Mouse (Mus musculus): ENCODE data around the gene Nfic. TPM values are rescaled to one million over a fixed set of nuclear protein-coding genes. Genes with fewer than 3 reads are reported as not detected.

The Nfic gene
- polyA plus RNA-seq, 1 experiment from 2014 or later: 29.2 TPM

DNA sequence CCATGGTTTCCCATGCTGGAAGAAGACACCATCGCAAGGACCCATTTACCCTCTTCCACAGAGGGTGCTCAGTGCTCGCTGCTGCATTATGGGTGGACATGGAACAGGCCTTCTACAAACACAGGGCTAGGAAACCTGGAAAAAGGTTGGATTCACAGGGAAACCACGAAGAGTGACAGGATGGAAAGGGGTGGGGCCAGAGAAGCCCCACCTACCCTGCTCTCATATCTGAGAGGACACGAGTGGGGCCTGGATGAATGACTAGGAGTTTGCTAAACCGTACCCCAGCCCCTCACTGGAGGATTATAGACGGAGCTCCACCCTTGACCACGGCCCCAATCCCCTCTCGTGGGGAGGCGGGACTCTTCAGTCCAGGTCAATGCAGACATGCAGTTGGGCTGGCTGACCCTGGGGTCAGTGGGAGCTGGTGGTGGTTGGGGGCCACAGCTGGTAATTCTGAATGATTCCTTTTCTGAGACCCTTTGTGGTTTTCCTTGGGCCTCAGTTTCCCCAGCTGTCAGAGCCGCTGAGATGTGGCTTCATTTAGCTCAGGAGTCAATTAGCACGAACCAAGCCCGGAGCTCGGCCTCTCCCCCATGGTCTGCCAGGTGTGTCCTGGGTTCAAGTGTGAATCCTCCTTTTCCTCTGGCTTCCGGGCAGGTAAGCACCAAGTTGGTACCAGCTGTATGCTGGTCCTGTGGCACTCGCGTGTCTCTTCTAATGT lies 42.7 kb downstream of the Nfic start:
- 70% methylated on average over 16 of the region's 16 CpGs for WGBS
- Histone ChIP-seq H3K4me3 (ENCODE audit: low read depth, low read length) (no peak overlapping the region), H3K27ac (ENCODE audit: low read depth, low read length) (peak overlapping the region; percentile 81), H3K27me3 (replicated peaks; ENCODE audit: control insufficient read depth, insufficient read depth, low read length) (no peaks in the 10 kb centered on the region), H3K9ac (ENCODE audit: low read depth, low read length) (no peak overlapping the region), H3K4me2 (replicated peaks; ENCODE audit: low read depth) (peak overlapping the region; percentile 4; the same call in 1 of the 2 replicates), H3K36me3 (ENCODE audit: control insufficient read depth, insufficient read depth) (peaks cover 6% of the 10 kb centered on the region; the same call in 1 of the 2 replicates), H3K9me3 (ENCODE audit: control insufficient read depth) (no peaks in the 10 kb centered on the region), H3K4me1 (replicated peaks; ENCODE audit: control insufficient read depth, insufficient read depth, low read length) (peaks cover 29% of the 10 kb centered on the region)
- no peak for ATAC-seq
- TF ChIP-seq CTCF (IDR thresholded peaks at IDR 0.05; ENCODE audit: low read depth): no peak

DNA sequence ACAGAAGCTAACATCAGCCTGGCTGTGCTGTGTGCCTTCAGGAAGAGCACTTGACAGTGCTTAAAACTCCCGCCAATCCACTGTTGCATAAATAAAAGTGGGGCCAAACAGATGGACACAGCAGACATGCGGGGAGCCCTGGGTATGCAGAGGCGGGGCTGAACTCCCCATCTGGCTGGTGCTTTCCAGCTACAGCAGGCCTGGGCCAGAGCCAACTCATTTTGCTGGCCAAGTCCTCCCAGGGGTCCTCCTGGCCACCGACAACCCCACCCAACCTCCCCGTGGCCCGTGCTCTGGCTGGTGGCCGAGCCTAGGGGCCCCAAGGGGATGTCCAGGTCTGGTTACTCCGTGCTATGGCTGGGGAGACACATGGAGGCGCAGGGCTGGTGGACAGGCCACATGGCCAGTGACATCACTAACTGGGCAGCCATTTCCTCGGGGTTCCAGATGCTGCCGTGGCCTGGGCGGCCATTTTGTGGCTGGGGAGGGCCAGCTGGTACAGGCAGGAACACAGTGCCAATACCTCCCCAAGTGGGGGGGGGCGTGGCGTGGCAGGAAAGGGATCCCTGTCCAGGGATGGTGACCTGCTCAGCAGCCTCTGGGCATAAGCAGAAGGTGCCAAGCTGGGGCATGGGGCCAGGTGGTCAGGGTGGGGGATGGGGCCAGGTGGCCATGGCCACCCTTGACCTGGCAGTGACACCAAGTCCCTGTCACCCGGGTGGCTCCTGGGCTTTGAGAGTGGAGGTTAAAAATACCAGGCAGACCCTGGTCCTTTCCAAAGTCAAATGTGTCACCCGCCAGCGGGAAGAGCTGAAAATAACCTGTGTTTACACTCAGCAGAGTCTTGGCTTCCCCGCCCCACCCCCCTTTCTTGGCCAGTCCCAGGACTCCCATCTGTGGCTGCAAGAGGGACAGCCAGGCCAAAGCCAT lies 43.7 kb downstream of the Nfic start:
- Histone ChIP-seq H3K36me3 (ENCODE audit: control insufficient read depth, insufficient read depth) (peaks cover 6% of the 10 kb centered on the region; the same call in 1 of the 2 replicates), H3K27me3 (replicated peaks; ENCODE audit: control insufficient read depth, insufficient read depth, low read length) (peaks cover 5% of the 10 kb centered on the region; the same call in 1 of the 2 replicates), H3K9me3 (ENCODE audit: control insufficient read depth) (no peaks in the 10 kb centered on the region), H3K27ac (ENCODE audit: low read depth, low read length) (peak overlapping the region; percentile 81), H3K9ac (ENCODE audit: low read depth, low read length) (no peak overlapping the region), H3K4me1 (replicated peaks; ENCODE audit: control insufficient read depth, insufficient read depth, low read length) (peaks cover 29% of the 10 kb centered on the region), H3K4me2 (replicated peaks; ENCODE audit: low read depth) (peak overlapping the region; percentile 4), H3K4me3 (ENCODE audit: low read depth, low read length) (no peak overlapping the region)
- TF ChIP-seq CTCF (IDR thresholded peaks at IDR 0.05; ENCODE audit: low read depth): no peak
- no peak; the same call in 1 of the 2 replicates for ATAC-seq
- WGBS: 50% methylated on average over 18 of the region's 18 CpGs

DNA sequence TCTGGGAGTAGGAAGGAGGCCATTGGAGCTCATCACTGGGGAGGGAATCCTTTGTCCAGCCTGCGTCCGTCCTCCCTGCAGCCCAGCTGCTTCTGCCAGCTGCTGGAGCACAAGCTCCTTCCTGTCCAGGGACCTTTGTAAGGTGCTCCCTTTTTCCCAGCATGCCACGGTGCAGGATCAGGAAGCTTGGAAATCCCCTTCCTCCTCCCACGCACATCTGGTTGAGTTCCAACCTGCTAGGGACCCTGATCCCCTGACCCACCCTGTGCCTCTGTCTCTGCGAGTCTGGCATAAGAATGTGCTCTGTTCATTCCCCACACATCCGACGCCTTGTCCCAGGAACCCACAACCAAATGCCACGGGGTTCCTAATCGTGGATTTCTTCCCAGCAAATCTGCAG lies 44.5 kb downstream of the Nfic start:
- no peak overlapping the region for H3K9ac ChIP-seq (ENCODE audit: low read depth, low read length)
- H3K4me3 ChIP-seq (ENCODE audit: low read depth, low read length): no peak overlapping the region
- peaks cover 29% of the 10 kb centered on the region for H3K4me1 ChIP-seq (replicated peaks; ENCODE audit: control insufficient read depth, insufficient read depth, low read length)
- peaks cover 9% of the 10 kb centered on the region; the same call in 1 of the 2 replicates for H3K27me3 ChIP-seq (replicated peaks; ENCODE audit: control insufficient read depth, insufficient read depth, low read length)
- peak overlapping the region; percentile 46; the same call in 1 of the 2 replicates for H3K27ac ChIP-seq (ENCODE audit: low read depth, low read length)
- no peaks in the 10 kb centered on the region for H3K9me3 ChIP-seq (ENCODE audit: control insufficient read depth)
- H3K36me3 ChIP-seq (ENCODE audit: control insufficient read depth, insufficient read depth): peaks cover 12% of the 10 kb centered on the region
- no peak for ATAC-seq
- 63% methylated on average over 9 of the region's 9 CpGs for WGBS
- H3K4me2 ChIP-seq (replicated peaks; ENCODE audit: low read depth): no peak overlapping the region
- TF ChIP-seq CTCF (IDR thresholded peaks at IDR 0.05; ENCODE audit: low read depth): no peak

DNA sequence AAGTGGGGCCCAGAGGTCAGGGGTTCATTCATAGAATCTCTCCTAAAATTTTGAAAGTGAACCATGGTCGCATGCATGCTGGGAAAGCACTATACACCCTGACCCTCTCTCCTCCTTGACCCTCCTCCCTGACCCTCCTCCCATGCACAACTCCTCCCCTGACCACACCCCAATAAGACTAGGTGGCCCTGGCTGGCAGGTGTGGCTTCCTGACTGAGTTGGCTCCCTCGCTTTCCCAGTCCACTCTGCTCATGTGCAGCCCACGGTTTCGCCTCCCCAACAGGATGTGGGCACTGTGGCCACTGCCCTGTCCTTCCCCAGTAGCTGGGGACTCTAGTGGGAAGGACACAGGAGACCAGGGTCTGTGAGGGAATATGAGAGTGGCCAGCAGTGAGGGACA lies 45.1 kb downstream of the Nfic start:
- H3K4me3 ChIP-seq (ENCODE audit: low read depth, low read length): no peak overlapping the region

DNA sequence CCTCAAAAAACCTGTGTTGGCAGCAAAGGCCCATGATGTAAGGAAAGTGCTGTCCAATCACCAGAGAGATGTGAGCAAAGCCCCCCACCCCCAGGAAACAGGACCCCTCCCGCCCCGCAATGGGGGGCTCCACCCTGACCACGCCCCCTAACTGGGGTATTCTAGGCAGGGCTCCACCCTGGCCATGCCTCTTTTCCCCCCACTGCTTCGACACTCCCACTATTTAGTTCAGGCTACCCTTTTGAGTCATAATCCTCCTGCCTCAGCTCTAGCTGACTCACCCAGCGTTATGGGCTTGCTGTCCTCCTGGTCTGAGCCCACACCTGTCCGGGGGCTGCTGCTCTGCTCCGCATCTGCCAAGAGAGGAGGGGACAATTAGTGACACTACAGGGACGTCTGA lies 46.1 kb downstream of the Nfic start:
- WGBS: 35% methylated on average over 8 of the region's 8 CpGs

More for the DNA sequence above, 45.1 kb downstream of the Nfic start:
- Histone ChIP-seq H3K27ac (ENCODE audit: low read depth, low read length) (no peak overlapping the region; the same call in 1 of the 2 replicates), H3K4me1 (replicated peaks; ENCODE audit: control insufficient read depth, insufficient read depth, low read length) (peaks cover 29% of the 10 kb centered on the region), H3K9me3 (ENCODE audit: control insufficient read depth) (no peaks in the 10 kb centered on the region), H3K36me3 (ENCODE audit: control insufficient read depth, insufficient read depth) (peaks cover 19% of the 10 kb centered on the region), H3K27me3 (replicated peaks; ENCODE audit: control insufficient read depth, insufficient read depth, low read length) (peaks cover 10% of the 10 kb centered on the region; the same call in 1 of the 2 replicates), H3K9ac (ENCODE audit: low read depth, low read length) (no peak overlapping the region), H3K4me2 (replicated peaks; ENCODE audit: low read depth) (no peak overlapping the region)
- 50% methylated on average over 4 of the region's 4 CpGs for WGBS
- TF ChIP-seq CTCF (IDR thresholded peaks at IDR 0.05; ENCODE audit: low read depth): no peak
- no peak for ATAC-seq

DNA sequence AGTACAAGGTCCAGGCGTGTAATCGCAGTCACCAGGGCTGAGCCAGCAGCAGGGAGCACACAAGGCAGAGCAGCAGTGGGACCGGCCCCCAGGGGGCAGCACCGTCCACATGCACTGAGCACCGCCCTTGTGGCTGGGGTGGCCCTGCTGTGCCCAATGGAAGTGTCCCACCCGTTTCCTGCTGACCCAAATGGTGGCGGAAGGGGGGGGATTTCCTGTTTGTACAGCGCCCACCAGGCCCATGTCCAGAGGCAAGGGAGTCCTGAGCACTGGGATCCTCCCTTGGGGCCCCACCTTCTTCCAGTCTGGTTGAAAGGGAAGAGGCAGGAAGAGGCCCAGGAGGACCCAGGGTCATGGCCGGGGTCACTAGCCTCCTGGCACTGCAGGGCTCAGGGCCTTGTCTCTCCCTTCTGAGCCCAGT lies 46.6 kb downstream of the Nfic start:
- H3K4me2 ChIP-seq (replicated peaks; ENCODE audit: low read depth): peak overlapping the region; percentile 24; the same call in 1 of the 2 replicates
- no peaks in the 10 kb centered on the region for H3K9me3 ChIP-seq (ENCODE audit: control insufficient read depth)
- H3K27ac ChIP-seq (ENCODE audit: low read depth, low read length): 0 out of 2 replicates have a peak overlapping the region, but pooled peaks have one; percentile 7
- peak; percentile 98 for TF ChIP-seq CTCF (IDR thresholded peaks at IDR 0.05; ENCODE audit: low read depth)
- no peak overlapping the region for H3K9ac ChIP-seq (ENCODE audit: low read depth, low read length)
- H3K36me3 ChIP-seq (ENCODE audit: control insufficient read depth, insufficient read depth): peaks cover 28% of the 10 kb centered on the region
- H3K4me1 ChIP-seq (replicated peaks; ENCODE audit: control insufficient read depth, insufficient read depth, low read length): peaks cover 19% of the 10 kb centered on the region
- H3K4me3 ChIP-seq (ENCODE audit: low read depth, low read length): no peak overlapping the region
- ATAC-seq: peak; percentile 76
- H3K27me3 ChIP-seq (replicated peaks; ENCODE audit: control insufficient read depth, insufficient read depth, low read length): peaks cover 10% of the 10 kb centered on the region; the same call in 1 of the 2 replicates
- 21% methylated on average over 9 of the region's 9 CpGs for WGBS

More for the DNA sequence above, 46.1 kb downstream of the Nfic start:
- peaks cover 28% of the 10 kb centered on the region for H3K36me3 ChIP-seq (ENCODE audit: control insufficient read depth, insufficient read depth)
- H3K4me1 ChIP-seq (replicated peaks; ENCODE audit: control insufficient read depth, insufficient read depth, low read length): peaks cover 22% of the 10 kb centered on the region
- no peak for TF ChIP-seq CTCF (IDR thresholded peaks at IDR 0.05; ENCODE audit: low read depth)
- peak overlapping the region; percentile 24; the same call in 1 of the 2 replicates for H3K4me2 ChIP-seq (replicated peaks; ENCODE audit: low read depth)
- no peak overlapping the region for H3K9ac ChIP-seq (ENCODE audit: low read depth, low read length)
- no peak overlapping the region for H3K27ac ChIP-seq (ENCODE audit: low read depth, low read length)
- no peaks in the 10 kb centered on the region for H3K9me3 ChIP-seq (ENCODE audit: control insufficient read depth)
- H3K27me3 ChIP-seq (replicated peaks; ENCODE audit: control insufficient read depth, insufficient read depth, low read length): peaks cover 10% of the 10 kb centered on the region; the same call in 1 of the 2 replicates
- H3K4me3 ChIP-seq (ENCODE audit: low read depth, low read length): no peak overlapping the region
- ATAC-seq: no peak
